Mouse (Mus musculus) liver, adult 2 months (tissue): ENCODE data around the gene Ldlrad2. TPM values are rescaled to one million over a fixed set of nuclear protein-coding genes. Genes with fewer than 3 reads are reported as not detected.

Experiments
- DNase-seq: peaks from one replicate; pipeline ENCODE4 v3.0.0-alpha.2; 2011; ENCODE audit warnings: low read depth, low spot score; ENCODE audit errors: extremely low read depth
- H3K27ac ChIP-seq: fragments of 200-500 bp; replicated peaks from 2 replicates; pipeline ENCODE4 v1.5.1; 2012; ENCODE audit warnings: low read depth, mild to moderate bottlenecking, control low read depth, inconsistent platforms, low read length; ENCODE audit not compliant: insufficient read depth
- H3K27me3 ChIP-seq: fragments of 200-500 bp; 2 replicates; pipeline ENCODE4 v1.6.1; 2012; ENCODE audit warnings: mild to moderate bottlenecking, moderate library complexity, low read length, inconsistent platforms; ENCODE audit not compliant: control insufficient read depth, insufficient read depth
- H3K36me3 ChIP-seq: fragments of 200-500 bp; 2 replicates; pipeline ENCODE4 v1.6.1; 2012; ENCODE audit warnings: low read length, inconsistent platforms; ENCODE audit not compliant: control insufficient read depth, insufficient read depth
- H3K4me1 ChIP-seq: fragments of 200-500 bp; 2 replicates; pipeline ENCODE4 v1.6.1; 2011; ENCODE audit warnings: low read length; ENCODE audit not compliant: control insufficient read depth, insufficient read depth
- H3K4me3 ChIP-seq: fragments of 200-500 bp; 2 replicates; pipeline ENCODE4 v1.5.1; 2011; ENCODE audit warnings: low read depth, mild to moderate bottlenecking, control low read depth, low read length, moderate library complexity; ENCODE audit not compliant: insufficient read depth
- H3K79me2 ChIP-seq: fragments of 200-500 bp; 2 replicates; pipeline ENCODE4 v1.6.1; 2012; ENCODE audit warnings: inconsistent platforms, mild to moderate bottlenecking, low read length, moderate library complexity; ENCODE audit not compliant: control insufficient read depth, insufficient read depth
- H3K9ac ChIP-seq: fragments of 200-500 bp; 2 replicates; pipeline ENCODE4 v1.6.1; 2012; ENCODE audit warnings: low read depth, mild to moderate bottlenecking, control low read depth, inconsistent platforms, low read length
- CTCF ChIP-seq: fragments of 200-500 bp; IDR thresholded peaks from 2 replicates; pipeline ENCODE4 v1.5.1; 2011; ENCODE audit warnings: low read depth, low read length, control low read depth
- POLR2A ChIP-seq: fragments of 200-500 bp; IDR thresholded peaks from 2 replicates; pipeline ENCODE4 v1.6.1; 2011; ENCODE audit warnings: low read length, control low read depth; ENCODE audit not compliant: insufficient read depth; ENCODE audit errors: extremely low read depth
- WGBS: fragments of 180-500 bp; shearing (Covaris S2); methylation state at CpG from one replicate; pipeline ENCODE4 v1.1.7; 2018; 5-methylcytosine and 5-hydroxymethylcytosine counted together
- polyA plus RNA-seq: library from polyadenylated mRNA; depleted of rRNA; stranded (reverse); fragments of >200 nt; gene quantifications from 2 replicates; pipeline ENCODE4 v1.2.3, GENCODE M21; 2012; rRNA removed
- total RNA-seq: library from RNA; depleted of rRNA; stranded (reverse); fragments of >200 nt; gene quantifications from 2 replicates; pipeline ENCODE4 v1.2.3, GENCODE M21; 2014; rRNA removed

Gene Ldlrad2
- total RNA-seq (not detected in 2 replicates), polyA plus RNA-seq (not detected in 2 replicates)

DNA sequence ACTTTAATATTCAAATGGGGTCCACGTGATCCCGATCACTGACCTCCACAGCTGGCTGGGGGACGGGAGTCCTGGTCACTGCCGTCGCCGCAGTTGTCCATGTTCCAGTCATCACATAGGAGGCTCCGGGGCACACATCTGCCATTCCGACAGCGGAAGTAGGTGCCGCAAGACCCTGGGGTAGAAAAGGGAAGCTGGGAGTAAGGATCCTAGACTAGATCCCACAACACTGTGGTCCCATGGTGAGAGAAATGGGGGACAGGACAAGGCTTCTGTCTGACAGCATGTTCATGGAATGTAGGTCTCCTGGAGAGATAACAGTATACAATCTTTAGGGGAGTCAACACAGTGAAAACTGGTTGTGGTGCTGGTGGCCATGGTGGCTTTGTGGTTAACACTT is at the start of gene Ldlrad2:
Gene Ldlrad2 (minus strand): TSS at position 101 of the 400 bp plus-strand sequence.
- Histone ChIP-seq H3K27ac (no peak within 1 kb of the TSS), H3K79me2 (no peaks in the 10 kb centered on the region), H3K4me1 (no peaks in the 10 kb centered on the region), H3K36me3 (no peaks in the 10 kb centered on the region), H3K27me3 (no peaks in the 10 kb centered on the region), H3K9ac (no peak within 1 kb of the TSS), H3K4me3 (no peak within 1 kb of the TSS)
- no peak for DNase-seq
- no peak for TF ChIP-seq POLR2A
- no peak for TF ChIP-seq CTCF
- 93% methylated on average over 10 of the region's 10 CpGs for WGBS

DNA sequence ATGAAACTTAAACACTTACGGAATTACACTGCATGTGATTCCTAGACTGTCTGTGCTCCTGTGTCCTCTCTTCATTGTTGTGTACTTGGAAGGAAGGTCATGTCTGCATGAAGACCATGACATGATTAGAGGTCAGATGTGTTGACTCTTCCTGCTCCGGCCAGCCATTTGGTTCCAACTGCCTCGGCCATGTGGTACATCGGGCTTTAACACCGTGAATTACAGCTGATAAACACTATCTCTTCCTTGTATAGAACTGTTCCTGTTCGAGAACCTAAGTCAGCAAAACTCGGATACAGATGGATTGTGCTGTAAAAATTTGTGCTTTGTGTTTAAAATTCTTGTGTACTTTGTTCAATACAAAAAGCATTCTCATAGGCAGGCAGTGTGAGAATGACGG is 48.5 kb upstream of the Ldlrad2 start:
- H3K36me3 ChIP-seq: peaks cover 57% of the 10 kb centered on the region
- WGBS: 71% methylated on average over 8 of the region's 8 CpGs

GRCm38 (mm10) chr4:137610256-137610655 is 35.9 kb upstream of the Ldlrad2 start:
- no peaks in the 10 kb centered on the region for H3K27me3 ChIP-seq
- H3K36me3 ChIP-seq: peaks cover 51% of the 10 kb centered on the region
- DNase-seq: peak; percentile 17
- no peak overlapping the region for H3K9ac ChIP-seq
- WGBS: 77% methylated on average over 15 of the region's 15 CpGs
- H3K4me3 ChIP-seq: no peak overlapping the region
- H3K4me1 ChIP-seq: peaks cover 4% of the 10 kb centered on the region
- H3K79me2 ChIP-seq: no peaks in the 10 kb centered on the region; the same call in 1 of the 2 replicates
- TF ChIP-seq POLR2A (no peak), CTCF (no peak)
- no peak overlapping the region for H3K27ac ChIP-seq

More for the DNA sequence above, 48.5 kb upstream of the Ldlrad2 start:
- TF ChIP-seq POLR2A (no peak), CTCF (no peak)
- H3K27me3 ChIP-seq: no peaks in the 10 kb centered on the region
- H3K79me2 ChIP-seq: no peaks in the 10 kb centered on the region
- no peak overlapping the region for H3K4me3 ChIP-seq
- DNase-seq: no peak
- H3K4me1 ChIP-seq: peaks cover 2% of the 10 kb centered on the region; the same call in 1 of the 2 replicates
- H3K27ac ChIP-seq: no peak overlapping the region
- H3K9ac ChIP-seq: no peak overlapping the region

- Histone ChIP-seq H3K27me3 (no peaks in the 10 kb centered on the region), H3K4me1 (peaks cover 4% of the 10 kb centered on the region), H3K4me3 (no peak overlapping the region), H3K9ac (no peak overlapping the region), H3K79me2 (no peaks in the 10 kb centered on the region; the same call in 1 of the 2 replicates), H3K36me3 (peaks cover 56% of the 10 kb centered on the region), H3K27ac (no peak overlapping the region)
- 68% methylated on average over 7 of the region's 7 CpGs for WGBS
- TF ChIP-seq CTCF (no peak), POLR2A (no peak)
- no peak for DNase-seq
Observed at GRCm38 (mm10) chr4:137609702-137610101, 35.3 kb upstream of the Ldlrad2 start.

GRCm38 (mm10) chr4:137609281-137609680 is 34.9 kb upstream of the Ldlrad2 start:
- TF ChIP-seq CTCF: no peak
- no peak for TF ChIP-seq POLR2A
- 73% methylated on average over 7 of the region's 7 CpGs for WGBS
- Histone ChIP-seq H3K36me3 (peaks cover 56% of the 10 kb centered on the region), H3K4me1 (peaks cover 4% of the 10 kb centered on the region), H3K4me3 (no peak overlapping the region), H3K9ac (no peak overlapping the region), H3K27me3 (no peaks in the 10 kb centered on the region), H3K79me2 (no peaks in the 10 kb centered on the region; the same call in 1 of the 2 replicates), H3K27ac (no peak overlapping the region)
- DNase-seq: no peak

DNA sequence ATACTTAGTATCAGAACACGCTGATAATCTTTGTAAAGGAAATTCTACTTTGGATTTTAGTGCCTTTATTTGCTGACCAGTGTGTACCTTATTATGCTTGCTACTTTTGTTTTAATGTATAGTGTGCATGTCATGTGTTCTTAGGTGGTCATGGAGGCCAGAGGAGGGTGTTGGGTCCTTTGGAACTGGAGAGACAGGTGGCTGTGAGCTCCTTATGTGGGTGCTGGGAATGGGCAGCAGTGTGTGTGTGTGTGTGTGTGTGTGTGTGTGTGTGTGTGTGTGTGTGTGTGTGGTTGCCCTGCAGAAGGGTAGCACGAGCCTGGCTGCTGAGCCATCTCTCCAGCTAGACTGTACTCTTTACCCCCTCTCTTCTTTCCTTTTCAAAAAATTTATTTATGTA is 32.7 kb upstream of the Ldlrad2 start:
- Histone ChIP-seq H3K27me3 (no peaks in the 10 kb centered on the region), H3K9ac (no peak overlapping the region), H3K36me3 (peaks cover 40% of the 10 kb centered on the region), H3K4me1 (peaks cover 4% of the 10 kb centered on the region), H3K27ac (no peak overlapping the region), H3K79me2 (peaks cover 11% of the 10 kb centered on the region), H3K4me3 (no peak overlapping the region)
- 90% methylated on average over 2 of the region's 2 CpGs for WGBS
- TF ChIP-seq POLR2A (no peak), CTCF (no peak)
- no peak for DNase-seq
